Mouse (Mus musculus) heart, embryonic 15.5 days (tissue): ENCODE data around the gene Ilf3. TPM values are rescaled to one million over a fixed set of nuclear protein-coding genes. Genes with fewer than 3 reads are reported as not detected.
"Not testable (repeated sequence)": the region's sequence is repeated elsewhere in the genome, so short reads cannot be mapped to it uniquely, and the experiment has no call there.

Experiments
- ATAC-seq: fragments of 200-750 bp; cut with Nextera tagmentation; replicated peaks from 2 replicates; pipeline ENCODE4 v1.8.0; 2017; ENCODE audit warnings: low read depth, moderate TSS enrichment; ENCODE audit not compliant: insufficient number of reproducible peaks, insufficient read depth, low FRiP score
- H3K27ac ChIP-seq: fragments of 300-500 bp; sonication (generic); 2 replicates; pipeline ENCODE4 v1.5.1; 2015; ENCODE audit warnings: mild to moderate bottlenecking, inconsistent platforms
- H3K27me3 ChIP-seq: fragments of 300-500 bp; sonication (generic); 2 replicates; pipeline ENCODE4 v1.6.1; 2015; ENCODE audit warnings: inconsistent platforms
- H3K36me3 ChIP-seq: fragments of 300-500 bp; sonication (generic); 2 replicates; pipeline ENCODE4 v1.6.1; 2015; ENCODE audit warnings: mild to moderate bottlenecking, inconsistent platforms
- H3K4me1 ChIP-seq: fragments of 300-500 bp; sonication (generic); replicated peaks from 2 replicates; pipeline ENCODE4 v1.6.1; 2015; ENCODE audit warnings: inconsistent platforms
- H3K4me2 ChIP-seq: fragments of 300-500 bp; sonication (generic); 2 replicates; pipeline ENCODE4 v1.6.1; 2015; ENCODE audit warnings: inconsistent platforms, mild to moderate bottlenecking, moderate library complexity
- H3K4me3 ChIP-seq: fragments of 300-500 bp; sonication (generic); 2 replicates; pipeline ENCODE4 v1.5.1; 2015; ENCODE audit warnings: mild to moderate bottlenecking, inconsistent platforms
- H3K9ac ChIP-seq: fragments of 300-500 bp; sonication (generic); 2 replicates; pipeline ENCODE4 v1.6.1; 2015; ENCODE audit warnings: mild to moderate bottlenecking, inconsistent platforms
- H3K9me3 ChIP-seq: fragments of 300-500 bp; sonication (generic); replicated peaks from 2 replicates; pipeline ENCODE4 v1.6.1; 2016; ENCODE audit warnings: inconsistent platforms
- WGBS: fragments of 180-500 bp; shearing (Covaris S2); methylation state at CpG from one replicate; pipeline ENCODE4 v1.1.7; 2015; ENCODE audit warnings: mixed read lengths; 5-methylcytosine and 5-hydroxymethylcytosine counted together
- polyA plus RNA-seq: library from polyadenylated mRNA; unstranded; fragments of >200 nt; fragmentation: Nextera tagmentation; extraction: Ambion mirVana; gene quantifications from 2 replicates; pipeline ENCODE4 v1.2.1, GENCODE M21; 2015

Gene Ilf3
- polyA plus RNA-seq = 88.1 and 118 TPM in 2 replicates

GRCm38 (mm10) chr9:21367357-21368111 lies at the start of gene Ilf3:
TSS of gene Ilf3 (plus strand) at chr9:21367871.
- peak; percentile 89 for ATAC-seq
- 0 out of 2 replicates have a peak, but pooled peaks cover 4% of the 10 kb centered on the region for H3K27me3 ChIP-seq
- H3K27ac ChIP-seq = peak within 1 kb of the TSS; percentile 92
- peak within 1 kb of the TSS; percentile 89 for H3K4me3 ChIP-seq
- no peaks in the 10 kb centered on the region for H3K9me3 ChIP-seq
- H3K36me3 ChIP-seq = 0 out of 2 replicates have a peak, but pooled peaks cover 3% of the 10 kb centered on the region
- under 1% methylated on average over 57 of the region's 66 CpGs for WGBS
- H3K4me1 ChIP-seq = peaks cover 23% of the 10 kb centered on the region
- H3K4me2 ChIP-seq = peak within 1 kb of the TSS; percentile 71
- peak within 1 kb of the TSS; percentile 80 for H3K9ac ChIP-seq

DNA sequence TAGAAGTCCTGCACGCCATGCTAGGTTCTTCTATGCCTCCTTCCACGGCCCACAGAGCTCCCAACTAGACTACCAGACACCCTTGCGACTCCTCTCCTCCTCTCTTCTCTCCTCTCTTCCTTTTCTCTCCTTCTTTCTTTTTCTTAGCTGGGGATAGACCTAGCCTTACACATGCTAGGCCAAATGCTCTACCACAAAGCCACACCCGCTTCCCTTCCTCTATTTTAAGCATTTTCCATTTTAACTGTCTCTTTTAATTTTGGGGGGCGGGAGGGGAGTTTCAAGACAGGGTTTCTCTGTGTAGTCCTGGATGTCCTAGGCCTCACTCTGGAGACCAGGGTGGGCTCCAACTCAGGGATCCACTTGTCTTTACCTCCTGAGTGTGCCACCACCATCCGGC lies 48.9 kb upstream of the Ilf3 start:
- peaks cover 29% of the 10 kb centered on the region for H3K4me1 ChIP-seq
- H3K9ac ChIP-seq = no peak overlapping the region
- no peaks in the 10 kb centered on the region for H3K27me3 ChIP-seq
- 84% methylated on average over 6 of the region's 6 CpGs for WGBS
- no peak overlapping the region for H3K4me3 ChIP-seq
- H3K27ac ChIP-seq = no peak overlapping the region
- no peaks in the 10 kb centered on the region for H3K36me3 ChIP-seq
- H3K9me3 ChIP-seq = no peaks in the 10 kb centered on the region
- no peak for ATAC-seq
- no peak overlapping the region for H3K4me2 ChIP-seq

DNA sequence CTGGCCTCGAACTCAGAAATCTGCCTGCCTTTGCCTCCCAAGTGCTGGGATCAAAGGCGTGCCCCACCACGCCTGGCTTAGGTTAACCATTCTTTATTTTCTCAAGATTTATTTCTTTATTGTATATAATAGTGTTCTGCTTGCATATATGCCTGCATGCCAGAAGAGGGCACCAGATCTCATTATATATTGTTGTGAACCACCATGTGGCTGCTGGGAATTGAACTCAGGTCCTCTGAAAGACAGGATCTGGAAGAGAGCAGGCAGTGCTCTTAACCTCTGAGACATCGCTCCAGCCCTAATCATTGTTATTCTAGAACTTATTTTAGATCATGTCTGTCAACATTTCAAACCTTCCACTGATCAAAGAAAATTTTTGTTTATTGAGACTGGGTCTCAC lies 48.2 kb upstream of the Ilf3 start:
- Histone ChIP-seq H3K4me3 (no peak overlapping the region), H3K27ac (no peak overlapping the region), H3K4me1 (peaks cover 30% of the 10 kb centered on the region), H3K9me3 (no peaks in the 10 kb centered on the region), H3K36me3 (no peaks in the 10 kb centered on the region), H3K9ac (no peak overlapping the region), H3K27me3 (no peaks in the 10 kb centered on the region), H3K4me2 (no peak overlapping the region)
- WGBS = 92% methylated on average over 4 of the region's 4 CpGs
- ATAC-seq = no peak

GRCm38 (mm10) chr9:21320280-21320618 lies 47.4 kb upstream of the Ilf3 start:
- Histone ChIP-seq H3K9me3 (no peaks in the 10 kb centered on the region), H3K27ac (no peak overlapping the region), H3K4me3 (peak overlapping the region; percentile 84), H3K4me2 (peak overlapping the region; percentile 86), H3K9ac (peak overlapping the region; percentile 77), H3K36me3 (peaks cover 5% of the 10 kb centered on the region; the same call in 1 of the 2 replicates), H3K27me3 (no peaks in the 10 kb centered on the region), H3K4me1 (peaks cover 32% of the 10 kb centered on the region)
- no peak; the same call in 1 of the 2 replicates for ATAC-seq
- 32% methylated on average over 4 of the region's 4 CpGs for WGBS

- Histone ChIP-seq H3K4me2 (peak within 1 kb of the TSS; percentile 86), H3K27ac (peak within 1 kb of the TSS; percentile 78), H3K4me3 (peak within 1 kb of the TSS; percentile 84), H3K4me1 (peaks cover 32% of the 10 kb centered on the region), H3K9ac (peak within 1 kb of the TSS; percentile 77), H3K9me3 (no peaks in the 10 kb centered on the region), H3K27me3 (no peaks in the 10 kb centered on the region), H3K36me3 (peaks cover 5% of the 10 kb centered on the region; the same call in 1 of the 2 replicates)
- peak; percentile 93 for ATAC-seq
- under 1% methylated on average over 52 of the region's 52 CpGs for WGBS
These were observed 46.8 kb upstream of the Ilf3 start, which contains the start of gene Slc44a2 for GRCm38 (mm10) chr9:21320619-21321512. TSS of gene Slc44a2 (plus strand) at chr9:21320698.

- ATAC-seq = 0 out of 2 replicates have a peak, but pooled peaks have one; percentile 14
- Histone ChIP-seq H3K27me3 (no peaks in the 10 kb centered on the region), H3K9me3 (no peaks in the 10 kb centered on the region), H3K4me2 (peak overlapping the region; percentile 86), H3K4me3 (peak overlapping the region; percentile 84), H3K27ac (peak overlapping the region; percentile 78), H3K9ac (peak overlapping the region; percentile 77), H3K4me1 (peaks cover 32% of the 10 kb centered on the region), H3K36me3 (peaks cover 5% of the 10 kb centered on the region; the same call in 1 of the 2 replicates)
- WGBS = 7% methylated on average over 6 of the region's 6 CpGs
These were observed 46.2 kb upstream of the Ilf3 start for GRCm38 (mm10) chr9:21321513-21321835.

DNA sequence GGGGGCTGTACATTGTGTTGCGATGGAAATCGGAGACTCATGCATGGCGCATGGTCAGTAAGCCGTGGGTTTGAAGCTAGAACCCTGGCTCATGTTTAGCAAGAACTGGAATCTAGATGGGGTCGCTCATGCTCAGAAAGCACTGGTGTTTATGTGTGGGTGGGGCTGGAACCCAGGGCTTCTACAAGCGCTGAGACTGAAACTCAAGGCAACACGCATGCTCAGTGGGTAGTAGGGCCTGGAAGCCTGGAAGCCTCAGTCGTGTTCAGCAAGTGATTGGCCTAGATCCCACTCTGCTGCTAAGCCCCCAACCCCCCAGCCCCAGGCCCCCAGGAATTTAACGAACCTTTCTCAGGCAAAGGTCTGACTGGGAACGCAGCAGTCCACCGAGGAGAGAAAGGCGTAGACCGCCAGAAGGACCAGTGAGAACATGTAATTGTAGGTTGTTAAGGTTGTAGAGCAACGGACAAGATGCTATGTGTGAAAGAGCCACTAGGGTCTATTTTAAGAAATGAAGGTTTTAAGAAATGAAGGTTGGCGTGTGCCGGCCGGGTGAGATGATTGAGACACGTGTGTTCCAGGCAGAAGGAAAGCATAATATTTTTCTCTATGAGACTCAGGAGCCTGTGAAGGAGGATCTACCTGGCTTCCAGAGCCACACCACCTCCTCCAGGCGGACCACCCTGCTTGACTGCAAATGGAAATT lies 45.3 kb upstream of the Ilf3 start:
- WGBS = 65% methylated on average over 19 of the region's 19 CpGs
- peak overlapping the region; percentile 84 for H3K4me3 ChIP-seq

DNA sequence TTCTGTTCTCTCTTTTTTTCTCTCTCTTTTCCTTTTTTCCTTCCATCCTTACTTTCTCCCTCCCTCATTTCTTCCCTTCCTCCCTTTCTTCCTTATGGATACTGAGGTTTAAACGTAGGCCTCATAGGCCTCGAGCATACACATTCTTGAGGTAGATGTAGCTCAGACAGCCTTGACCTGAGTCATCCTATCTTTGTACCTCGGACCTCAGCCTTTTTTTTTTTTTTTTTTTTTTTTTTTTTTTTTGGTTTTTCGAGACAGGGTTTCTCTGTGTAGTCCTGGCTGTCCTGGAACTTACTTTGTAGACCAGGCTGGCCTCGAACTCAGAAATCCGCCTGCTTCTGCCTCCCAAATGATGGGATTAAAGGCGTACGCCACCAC lies 44.8 kb upstream of the Ilf3 start:
- not testable (repeated sequence) for H3K36me3 ChIP-seq, H3K27ac ChIP-seq, ATAC-seq, H3K9me3 ChIP-seq, H3K27me3 ChIP-seq, H3K4me3 ChIP-seq, H3K9ac ChIP-seq
- 84% methylated on average over 8 of the region's 8 CpGs for WGBS
- Histone ChIP-seq H3K4me1 (peaks cover 40% of the 10 kb centered on the region), H3K4me2 (0 out of 2 replicates have a peak overlapping the region, but pooled peaks have one; percentile 86)

More for the DNA sequence above, 45.3 kb upstream of the Ilf3 start:
- peaks cover 36% of the 10 kb centered on the region for H3K4me1 ChIP-seq
- H3K4me2 ChIP-seq = peak overlapping the region; percentile 86
- H3K36me3 ChIP-seq = peaks cover 5% of the 10 kb centered on the region; the same call in 1 of the 2 replicates
- H3K27ac ChIP-seq = peak overlapping the region; percentile 78
- ATAC-seq = no peak
- no peaks in the 10 kb centered on the region for H3K27me3 ChIP-seq
- peak overlapping the region; percentile 77; the same call in 1 of the 2 replicates for H3K9ac ChIP-seq
- H3K9me3 ChIP-seq = no peaks in the 10 kb centered on the region

DNA sequence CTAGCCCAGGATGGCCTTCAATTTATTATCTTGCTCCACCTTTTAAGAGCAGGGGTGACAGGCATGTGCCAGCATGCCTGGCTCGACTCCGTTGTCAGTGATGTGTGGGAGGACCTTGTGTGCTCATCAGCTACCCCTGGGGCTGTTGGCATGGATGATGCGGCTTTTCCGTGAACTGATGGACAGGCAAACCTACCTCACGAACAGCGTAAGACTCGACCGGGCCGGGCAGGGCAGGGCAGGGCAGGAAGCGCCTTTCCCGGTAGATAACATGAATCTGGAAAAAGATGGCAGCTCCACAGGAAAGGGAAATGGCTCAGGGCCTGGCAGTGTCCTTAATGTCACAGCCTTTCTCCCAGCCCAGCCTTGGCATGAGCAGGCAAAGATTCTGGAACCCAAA lies 43.4 kb upstream of the Ilf3 start:
- no peak overlapping the region for H3K27ac ChIP-seq
- peaks cover 5% of the 10 kb centered on the region; the same call in 1 of the 2 replicates for H3K36me3 ChIP-seq
- peaks cover 50% of the 10 kb centered on the region for H3K4me1 ChIP-seq
- H3K9me3 ChIP-seq = no peaks in the 10 kb centered on the region
- 81% methylated on average over 11 of the region's 11 CpGs for WGBS
- H3K9ac ChIP-seq = no peak overlapping the region
- H3K4me2 ChIP-seq = no peak overlapping the region
- ATAC-seq = no peak
- no peak overlapping the region for H3K4me3 ChIP-seq
- H3K27me3 ChIP-seq = no peaks in the 10 kb centered on the region

DNA sequence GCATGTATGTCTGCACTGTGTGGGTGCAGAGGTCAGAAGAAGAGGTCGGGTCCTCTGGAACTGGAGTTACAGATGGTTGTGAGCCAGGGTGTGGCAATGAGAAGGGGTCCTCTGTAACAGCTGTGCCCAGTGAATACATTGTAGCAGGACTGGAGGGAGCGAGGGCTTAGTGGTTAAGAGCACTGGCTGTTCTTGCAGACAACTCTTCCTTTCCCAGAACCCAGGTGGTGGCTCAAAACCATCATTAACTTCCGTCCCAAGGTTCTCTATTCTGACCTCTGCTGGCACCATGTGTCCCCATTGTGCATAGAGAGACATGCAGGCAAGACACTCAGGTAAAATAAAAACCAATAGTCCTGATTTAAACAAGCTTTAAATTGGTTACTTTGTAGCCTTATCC lies 40.1 kb upstream of the Ilf3 start:
- H3K4me1 ChIP-seq = peaks cover 55% of the 10 kb centered on the region
- no peak overlapping the region for H3K4me2 ChIP-seq
- no peak overlapping the region for H3K4me3 ChIP-seq
- WGBS = 64% methylated on average over 3 of the region's 3 CpGs
- H3K27ac ChIP-seq = peak overlapping the region; percentile 61; the same call in 1 of the 2 replicates
- H3K9me3 ChIP-seq = no peaks in the 10 kb centered on the region
- no peaks in the 10 kb centered on the region for H3K27me3 ChIP-seq
- ATAC-seq = no peak
- H3K9ac ChIP-seq = no peak overlapping the region
- H3K36me3 ChIP-seq = peaks cover 5% of the 10 kb centered on the region; the same call in 1 of the 2 replicates
